Mouse (Mus musculus) heart, embryonic 14.5 days (tissue): Measurements from ENCODE around the gene Tmem206. TPM values are rescaled to one million over a fixed set of nuclear protein-coding genes. Genes with fewer than 3 reads are reported as not detected.

Experiments
- ATAC-seq: fragments of 200-750 bp; cut with Nextera tagmentation; 2 replicates; pipeline ENCODE4 v1.8.0; 2017; ENCODE audit warnings: low read depth, moderate TSS enrichment; ENCODE audit not compliant: insufficient number of reproducible peaks, insufficient read depth, low FRiP score
- H3K27ac ChIP-seq, 2 experiments: fragments of 200-500 bp in 1 of 2; fragments of 300-500 bp in 1 of 2; sonication (generic) in 1 of 2; replicated peaks in 1 of 2; 2 replicates each; pipeline ENCODE4 v1.5.1; 2012 to 2014; ENCODE audit warnings: low read depth in 2 of 2, low read length in 2 of 2, control low read depth in 1 of 2, mild to moderate bottlenecking in 1 of 2, mixed read lengths in 1 of 2; ENCODE audit not compliant: control insufficient read depth in 1 of 2, insufficient read depth in 1 of 2
- H3K27me3 ChIP-seq: fragments of 300-500 bp; sonication (generic); 2 replicates; pipeline ENCODE4 v1.6.1; 2014; ENCODE audit warnings: mild to moderate bottlenecking, low read length, control low read depth; ENCODE audit not compliant: control insufficient read depth, insufficient read depth
- H3K36me3 ChIP-seq: fragments of 300-500 bp; sonication (generic); 2 replicates; pipeline ENCODE4 v1.6.1; 2014; ENCODE audit warnings: mild to moderate bottlenecking, control low read depth, low read length, mixed read lengths; ENCODE audit not compliant: control insufficient read depth, insufficient read depth
- H3K4me1 ChIP-seq, 2 experiments: fragments of 200-500 bp in 1 of 2; fragments of 300-500 bp in 1 of 2; sonication (generic) in 1 of 2; 2 replicates each; pipeline ENCODE4 v1.6.1; 2012 to 2014; ENCODE audit warnings: low read length in 2 of 2, control low read depth in 1 of 2, mixed read lengths in 1 of 2; ENCODE audit not compliant: control insufficient read depth in 2 of 2, insufficient read depth in 2 of 2
- H3K4me2 ChIP-seq: fragments of 300-500 bp; sonication (generic); 2 replicates; pipeline ENCODE4 v1.6.1; 2014; ENCODE audit warnings: mild to moderate bottlenecking, low read length
- H3K4me3 ChIP-seq, 2 experiments: fragments of 200-500 bp in 1 of 2; fragments of 300-500 bp in 1 of 2; sonication (generic) in 1 of 2; 2 replicates each; pipeline ENCODE4 v1.5.1; 2012 to 2014; ENCODE audit warnings: low read length in 2 of 2, mild to moderate bottlenecking in 2 of 2, control low read depth in 1 of 2, low read depth in 1 of 2, moderate library complexity in 1 of 2; ENCODE audit not compliant: control insufficient read depth in 1 of 2, insufficient read depth in 1 of 2
- H3K9ac ChIP-seq: fragments of 300-500 bp; sonication (generic); 2 replicates; pipeline ENCODE4 v1.6.1; 2014; ENCODE audit warnings: mild to moderate bottlenecking, low read length
- H3K9me3 ChIP-seq: fragments of 300-500 bp; sonication (generic); 2 replicates; pipeline ENCODE4 v1.6.1; 2016; ENCODE audit warnings: low read length, control low read depth; ENCODE audit not compliant: control insufficient read depth
- WGBS: fragments of 180-500 bp; shearing (Covaris S2); extraction: QIAGEN DNeasy Blood & Tissue Kit; methylation state at CpG from one replicate; pipeline ENCODE4 v1.1.7; 2014; 5-methylcytosine and 5-hydroxymethylcytosine counted together
- polyA plus RNA-seq: library from polyadenylated mRNA; unstranded; fragments of >200 nt; fragmentation: Nextera tagmentation; extraction: Ambion mirVana; gene quantifications from 2 replicates; pipeline ENCODE4 v1.2.1, GENCODE M21; 2014

Tmem206 gene
- polyA plus RNA-seq, 1 experiment from 2014 or later: 20.9 TPM

DNA sequence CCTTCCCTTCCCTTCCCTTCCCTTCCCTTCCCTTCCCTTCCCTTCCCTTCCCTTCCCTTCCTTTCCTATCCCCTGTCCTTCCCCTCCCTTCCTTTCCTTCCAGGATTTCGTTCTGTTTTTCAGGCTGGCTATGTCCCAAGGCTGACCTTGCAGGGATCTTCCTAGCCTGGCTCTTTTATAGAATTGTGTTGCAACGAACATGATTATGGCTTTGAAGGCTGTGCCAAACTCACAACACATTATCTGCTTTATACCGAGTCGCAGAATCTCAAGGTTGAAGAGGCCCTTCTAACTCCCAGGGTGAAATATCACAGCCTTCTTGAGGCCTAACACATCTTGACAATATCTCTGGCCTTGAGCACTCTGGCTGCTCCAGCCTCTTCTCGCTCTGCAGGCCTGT, 7.0 kb upstream of the Tmem206 start:
- Histone ChIP-seq H3K27me3 (no peaks in the 10 kb centered on the region), H3K4me3 (no peak overlapping the region), H3K9ac (peak overlapping the region; percentile 12; the same call in 1 of the 2 replicates), H3K36me3 (no peaks in the 10 kb centered on the region), H3K27ac (peak overlapping the region; percentile 38 to 68; a peak in 3 of 4 replicates), H3K4me2 (no peak overlapping the region), H3K4me1 (peaks cover 6 to 10% of the 10 kb centered on the region in 2 experiments; a peak in 3 of 4 replicates), H3K9me3 (0 out of 2 replicates have a peak, but pooled peaks cover 3% of the 10 kb centered on the region)
- 28% methylated on average over 5 of the region's 5 CpGs for WGBS
- ATAC-seq: no peak

- no peak overlapping the region for H3K9ac ChIP-seq
- H3K27me3 ChIP-seq: no peaks in the 10 kb centered on the region
- whole genome bisulfite sequencing: 86% methylated on average over 3 of the region's 3 CpGs
- H3K27ac ChIP-seq: no peak overlapping the region
- no peak for ATAC-seq
- H3K4me2 ChIP-seq: no peak overlapping the region
- H3K36me3 ChIP-seq: no peaks in the 10 kb centered on the region
- H3K9me3 ChIP-seq: 0 out of 2 replicates have a peak, but pooled peaks cover 3% of the 10 kb centered on the region
- peaks cover 13 to 23% of the 10 kb centered on the region in 2 experiments for H3K4me1 ChIP-seq
- H3K4me3 ChIP-seq: no peak overlapping the region
Measured at GRCm38 (mm10) chr1:191323381-191323780, 2.3 kb upstream of the Tmem206 start.

DNA sequence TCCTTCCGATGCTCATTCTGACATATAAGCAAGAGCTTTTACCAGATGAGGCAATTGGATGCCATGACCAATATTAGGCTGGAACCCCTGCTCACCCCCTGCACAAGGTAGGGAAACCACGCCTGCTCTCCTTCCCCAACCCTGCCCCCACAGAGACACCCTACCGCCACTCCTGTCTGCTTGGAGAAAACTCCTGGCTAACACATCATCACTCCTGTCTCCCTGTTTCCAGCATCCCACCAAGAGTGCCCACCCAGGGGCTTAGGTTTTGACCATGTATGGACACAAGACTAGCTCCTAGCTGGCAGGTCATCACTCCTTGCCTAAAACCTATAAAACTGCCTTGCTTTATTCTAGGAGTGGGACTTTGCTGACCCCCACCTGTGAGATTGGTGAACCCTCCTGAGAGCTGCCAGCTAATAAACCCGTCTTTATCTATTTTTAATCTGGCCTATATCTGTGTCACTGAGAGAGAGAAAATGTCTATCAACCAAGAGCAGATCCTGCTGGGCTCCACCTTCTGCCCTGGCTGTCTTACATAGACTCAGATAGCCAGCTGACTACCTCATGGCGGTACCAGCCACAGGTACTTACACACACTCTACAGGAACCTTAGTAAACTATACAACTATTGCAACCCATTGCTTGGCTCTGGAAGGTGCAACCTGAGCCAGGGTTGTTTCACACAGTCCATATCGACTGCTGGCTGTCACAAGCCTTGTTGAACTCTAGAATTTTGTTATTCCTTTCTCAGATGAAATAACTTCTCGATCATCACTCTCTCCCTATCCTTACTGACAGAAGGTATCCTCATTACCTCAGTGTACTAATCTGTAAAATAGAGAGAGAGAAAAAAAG, 750 bp upstream of the Tmem206 start:
- Histone ChIP-seq H3K36me3 (no peaks in the 10 kb centered on the region), H3K27me3 (no peaks in the 10 kb centered on the region), H3K4me1 (peaks cover 10 to 22% of the 10 kb centered on the region in 2 experiments), H3K4me2 (peak overlapping the region; percentile 97), H3K9me3 (0 out of 2 replicates have a peak, but pooled peaks cover 3% of the 10 kb centered on the region), H3K4me3 (no peak overlapping the region; a peak in 1 of 4 replicates), H3K9ac (no peak overlapping the region), H3K27ac (no peak overlapping the region)
- WGBS: 71% methylated on average over 7 of the region's 7 CpGs
- no peak for ATAC-seq

DNA sequence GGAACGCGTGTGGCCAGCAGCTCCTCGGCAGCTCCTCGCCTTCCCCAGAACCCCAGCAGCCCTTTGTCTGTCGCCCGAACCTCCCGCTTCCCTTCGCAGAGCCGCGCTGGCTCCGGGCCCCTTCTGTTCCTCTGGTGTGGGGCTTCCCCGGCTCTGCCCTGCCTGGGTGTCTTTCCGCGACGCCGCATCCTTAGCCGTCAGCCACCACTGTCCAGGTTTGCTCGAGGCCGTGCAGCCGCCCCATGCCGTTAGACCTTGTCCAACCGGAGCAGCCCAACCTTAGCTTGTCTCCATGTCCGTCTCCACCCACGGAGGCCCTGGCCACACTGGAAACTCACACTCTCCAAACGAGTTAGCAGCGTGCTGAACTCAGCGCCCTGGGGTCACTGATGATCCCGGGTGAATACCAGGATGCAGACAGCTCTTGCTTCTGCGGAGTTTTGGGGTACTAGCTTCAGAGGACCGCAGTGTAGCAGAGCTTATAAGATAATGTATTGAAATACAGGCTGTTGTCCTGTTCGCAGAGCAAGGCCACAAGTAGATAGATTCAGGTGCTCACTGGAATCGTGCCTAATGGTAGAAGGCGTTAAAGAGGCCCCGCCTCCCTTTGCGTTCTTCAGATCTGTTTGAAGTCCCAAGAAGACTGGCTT, 646 bp downstream of the Tmem206 start:
- WGBS: 1% methylated on average over 35 of the region's 35 CpGs
- H3K27ac ChIP-seq: peak overlapping the region in 1 of 2 experiments; percentile 66; a peak in 3 of 4 replicates
- H3K9ac ChIP-seq: peak overlapping the region; percentile 91
- no peaks in the 10 kb centered on the region for H3K27me3 ChIP-seq
- H3K36me3 ChIP-seq: peaks cover 6% of the 10 kb centered on the region
- H3K4me1 ChIP-seq: peaks cover 10 to 22% of the 10 kb centered on the region in 2 experiments
- ATAC-seq: peak; percentile 76
- peak overlapping the region; percentile 97 for H3K4me2 ChIP-seq
- H3K9me3 ChIP-seq: 0 out of 2 replicates have a peak, but pooled peaks cover 3% of the 10 kb centered on the region
- peak overlapping the region; percentile 62 to 91 for H3K4me3 ChIP-seq

DNA sequence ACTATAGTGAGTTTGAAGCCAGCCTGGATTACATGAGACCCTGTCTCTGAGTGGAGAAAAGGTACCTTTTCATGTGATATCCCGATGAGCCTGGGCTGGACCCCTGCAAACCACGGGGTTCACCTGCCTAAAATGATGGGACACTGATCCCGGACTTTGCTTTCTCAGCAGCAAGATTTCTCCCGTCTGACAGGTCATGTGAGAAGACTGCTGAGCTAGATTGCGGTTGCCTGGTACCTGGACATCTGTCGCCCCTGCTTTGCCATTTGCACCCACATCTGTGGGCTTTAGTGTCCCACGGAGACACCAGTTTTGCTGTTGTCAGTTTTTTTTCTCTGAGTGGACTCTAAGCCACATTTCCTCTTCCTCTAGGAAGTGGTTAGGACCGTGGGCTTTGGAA, 1.5 kb downstream of the Tmem206 start:
- peaks cover 10% of the 10 kb centered on the region for H3K36me3 ChIP-seq
- no peak overlapping the region for H3K9ac ChIP-seq
- H3K4me1 ChIP-seq: peaks cover 10 to 22% of the 10 kb centered on the region in 2 experiments
- no peak overlapping the region for H3K4me3 ChIP-seq
- no peaks in the 10 kb centered on the region for H3K9me3 ChIP-seq
- no peaks in the 10 kb centered on the region for H3K27me3 ChIP-seq
- no peak overlapping the region for H3K27ac ChIP-seq
- 81% methylated on average over 8 of the region's 8 CpGs for WGBS
- peak overlapping the region; percentile 97 for H3K4me2 ChIP-seq
- ATAC-seq: no peak

GRCm38 (mm10) chr1:191328019-191328441, 2.3 kb downstream of the Tmem206 start:
- no peak overlapping the region for H3K4me2 ChIP-seq
- peaks cover 10 to 22% of the 10 kb centered on the region in 2 experiments for H3K4me1 ChIP-seq
- 68% methylated on average over 8 of the region's 8 CpGs for WGBS
- no peaks in the 10 kb centered on the region for H3K9me3 ChIP-seq
- peaks cover 17% of the 10 kb centered on the region for H3K36me3 ChIP-seq
- no peak overlapping the region for H3K9ac ChIP-seq
- no peak overlapping the region for H3K4me3 ChIP-seq
- ATAC-seq: no peak
- H3K27ac ChIP-seq: no peak overlapping the region
- H3K27me3 ChIP-seq: no peaks in the 10 kb centered on the region

DNA sequence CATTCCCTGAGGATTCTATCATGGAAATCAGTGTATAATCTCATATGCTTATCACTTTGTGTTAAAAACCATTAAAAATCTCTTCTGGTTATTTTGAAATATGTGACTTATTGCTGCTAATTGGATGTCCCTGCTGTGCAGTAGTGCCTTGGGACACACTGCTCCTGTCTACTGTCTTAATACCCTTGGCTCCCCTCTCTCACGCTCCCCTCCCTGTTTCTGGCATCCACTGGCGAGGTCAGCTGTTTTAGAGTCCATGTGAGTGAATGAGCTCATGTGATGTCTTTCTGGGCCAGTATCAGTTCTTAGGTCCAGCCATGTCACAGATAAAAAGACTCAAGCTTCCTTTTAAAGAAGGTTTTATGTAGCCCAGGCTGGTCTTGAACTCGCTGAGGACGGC, 4.6 kb downstream of the Tmem206 start:
- Histone ChIP-seq H3K27ac (no peak overlapping the region), H3K9ac (no peak overlapping the region), H3K4me1 (peaks cover 10 to 22% of the 10 kb centered on the region in 2 experiments), H3K36me3 (peaks cover 23% of the 10 kb centered on the region), H3K27me3 (no peaks in the 10 kb centered on the region), H3K4me2 (no peak overlapping the region), H3K9me3 (no peaks in the 10 kb centered on the region), H3K4me3 (no peak overlapping the region)
- ATAC-seq: no peak
- WGBS: 88% methylated on average over 4 of the region's 4 CpGs
